Mouse (Mus musculus) stomach, postnatal 0 days (tissue): ENCODE measurements at regions not wholly inside any gene's neighbourhood (a gene's known extent, or its start where the extent isn't known, plus 50 kb on each side); places are given as distances from the start of the nearest gene placed in this dataset.

Experiments
- CTCF ChIP-seq: IDR thresholded peaks from 2 replicates; pipeline ENCODE4 v1.5.1; 2016; ENCODE audit warnings: antibody characterized with exemption, low read depth, mild to moderate bottlenecking, moderate library complexity
- EP300 ChIP-seq: optimal IDR thresholded peaks from 2 replicates; pipeline ENCODE3; 2016; ENCODE audit warnings: antibody characterized with exemption

DNA sequence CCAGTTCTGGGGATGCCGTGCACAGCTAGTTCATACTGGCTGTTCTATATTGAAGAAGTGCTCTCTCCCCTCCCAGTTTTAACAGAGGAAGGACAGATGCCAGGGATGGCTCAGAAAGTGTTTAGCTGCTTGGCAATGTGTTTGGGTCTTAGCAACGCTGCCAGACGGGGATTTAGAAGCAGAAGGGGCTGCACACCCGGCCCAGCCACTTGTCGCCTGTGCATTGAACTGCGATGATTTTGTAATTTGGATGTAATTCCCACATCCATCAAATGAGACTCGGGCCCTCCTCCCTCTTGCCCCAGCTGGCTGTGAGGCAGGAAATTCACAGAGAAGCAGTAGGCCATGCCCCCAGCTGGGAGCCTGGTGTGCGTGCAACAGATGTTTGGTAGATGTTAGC is 475.4 kb downstream of the Tbc1d22a start:
- no peak for TF ChIP-seq CTCF
- TF ChIP-seq EP300, result no peak
